Mouse (Mus musculus): ENCODE data around the gene Zdhhc3. TPM values are rescaled to one million over a fixed set of nuclear protein-coding genes. Genes with fewer than 3 reads are reported as not detected.
A peak's percentile ranks its signal among the peaks of the same experiment; 100 is the strongest.

Zdhhc3 gene
- polyA plus RNA-seq, 1 experiment from 2014 or later, result 57.9 TPM

- no peak for TF ChIP-seq CTCF (IDR thresholded peaks at IDR 0.05; ENCODE audit: low read depth)
- DNase-seq (ENCODE audit: low spot score), result no peak
- H3K4me2 ChIP-seq (ENCODE audit: low read length), result no peak overlapping the region
- H3K27me3 ChIP-seq (ENCODE audit: insufficient read depth, low read length), result no peaks in the 10 kb centered on the region
- H3K36me3 ChIP-seq (ENCODE audit: insufficient read depth, low read length), result no peaks in the 10 kb centered on the region
- H3K9ac ChIP-seq (ENCODE audit: low read depth, low read length), result no peak overlapping the region
- no peak overlapping the region for H3K27ac ChIP-seq
- no peaks in the 10 kb centered on the region for H3K4me1 ChIP-seq (replicated peaks; ENCODE audit: insufficient read depth, low read length)
- 79% methylated on average over 13 of the region's 13 CpGs for WGBS
- H3K9me3 ChIP-seq (replicated peaks; ENCODE audit: low read length), result no peaks in the 10 kb centered on the region
- no peak for ATAC-seq (replicated peaks; ENCODE audit: low FRiP score, low read depth)
- no peak overlapping the region for H3K4me3 ChIP-seq (replicated peaks; ENCODE audit: low read depth, low read length)
Measured at GRCm38 (mm10) chr9:123031496-123032246, 81.3 kb downstream of the Zdhhc3 start.

GRCm38 (mm10) chr9:123024201-123024600, 88.8 kb downstream of the Zdhhc3 start:
- H3K4me1 ChIP-seq (replicated peaks; ENCODE audit: insufficient read depth, low read length), result peaks cover 3% of the 10 kb centered on the region; the same call in 1 of the 2 replicates
- 79% methylated on average over 2 of the region's 2 CpGs for WGBS
- no peak overlapping the region for H3K27ac ChIP-seq
- H3K36me3 ChIP-seq (ENCODE audit: insufficient read depth, low read length), result no peaks in the 10 kb centered on the region
- TF ChIP-seq CTCF (IDR thresholded peaks at IDR 0.05; ENCODE audit: low read depth), result no peak
- no peak overlapping the region for H3K9ac ChIP-seq (ENCODE audit: low read depth, low read length)
- H3K4me3 ChIP-seq (replicated peaks; ENCODE audit: low read depth, low read length), result no peak overlapping the region
- H3K27me3 ChIP-seq (ENCODE audit: insufficient read depth, low read length), result no peaks in the 10 kb centered on the region
- no peak for ATAC-seq (replicated peaks; ENCODE audit: low FRiP score, low read depth)
- H3K9me3 ChIP-seq (replicated peaks; ENCODE audit: low read length), result no peaks in the 10 kb centered on the region
- no peak overlapping the region for H3K4me2 ChIP-seq (ENCODE audit: low read length)
- no peak for DNase-seq (ENCODE audit: low spot score)

- peak overlapping the region; percentile 68 for H3K4me3 ChIP-seq (replicated peaks; ENCODE audit: low read depth, low read length)
- WGBS, result 37% methylated on average over 18 of the region's 24 CpGs
- H3K27me3 ChIP-seq (ENCODE audit: insufficient read depth, low read length), result no peaks in the 10 kb centered on the region
- ATAC-seq (replicated peaks; ENCODE audit: low FRiP score, low read depth) (no peak), DNase-seq (ENCODE audit: low spot score) (peak; percentile 34)
- H3K9ac ChIP-seq (ENCODE audit: low read depth, low read length), result peak overlapping the region; percentile 80; the same call in 1 of the 2 replicates
- no peaks in the 10 kb centered on the region for H3K36me3 ChIP-seq (ENCODE audit: insufficient read depth, low read length)
- H3K9me3 ChIP-seq (replicated peaks; ENCODE audit: low read length), result no peaks in the 10 kb centered on the region
- TF ChIP-seq CTCF (IDR thresholded peaks at IDR 0.05; ENCODE audit: low read depth), result no peak
- H3K4me1 ChIP-seq (replicated peaks; ENCODE audit: insufficient read depth, low read length), result peaks cover 3% of the 10 kb centered on the region; the same call in 1 of the 2 replicates
- peak overlapping the region; percentile 77 for H3K4me2 ChIP-seq (ENCODE audit: low read length)
- H3K27ac ChIP-seq, result no peak overlapping the region
Measured at GRCm38 (mm10) chr9:123021636-123022379, 91.2 kb downstream of the Zdhhc3 start.

- H3K9me3 ChIP-seq (replicated peaks; ENCODE audit: low read length), result no peaks in the 10 kb centered on the region
- peak within 1 kb of the TSS; percentile 79 for H3K27ac ChIP-seq
- no peaks in the 10 kb centered on the region for H3K27me3 ChIP-seq (ENCODE audit: insufficient read depth, low read length)
- DNase-seq (ENCODE audit: low spot score), result peak; percentile 95
- ATAC-seq (replicated peaks; ENCODE audit: low FRiP score, low read depth), result peak; percentile 99
- H3K36me3 ChIP-seq (ENCODE audit: insufficient read depth, low read length), result 0 out of 2 replicates have a peak, but pooled peaks cover under 1% of the 10 kb centered on the region
- under 1% methylated on average over 51 of the region's 69 CpGs for WGBS
- peak within 1 kb of the TSS; percentile 80 for H3K9ac ChIP-seq (ENCODE audit: low read depth, low read length)
- no peak for TF ChIP-seq CTCF (IDR thresholded peaks at IDR 0.05; ENCODE audit: low read depth)
- peaks cover 3% of the 10 kb centered on the region; the same call in 1 of the 2 replicates for H3K4me1 ChIP-seq (replicated peaks; ENCODE audit: insufficient read depth, low read length)
- H3K4me3 ChIP-seq (replicated peaks; ENCODE audit: low read depth, low read length), result peak within 1 kb of the TSS; percentile 68
- H3K4me2 ChIP-seq (ENCODE audit: low read length), result peak within 1 kb of the TSS; percentile 77
Measured at GRCm38 (mm10) chr9:123020995-123021631, 91.9 kb downstream of the Zdhhc3 start, which contains the start of gene Tmem42. TSS of gene Tmem42 (plus strand) at chr9:123021326.

Other genes with a start within 250 kb of the Zdhhc3 start
- 33.0 and 35.0 TPM in 2 replicates for gene Zfp445, start 247.2 kb downstream of the Zdhhc3 start, polyA plus RNA-seq (2015; fragmentation: Nextera tagmentation; extraction: Ambion mirVana)
- gene Zkscan7, start 227.5 kb downstream of the Zdhhc3 start, polyA plus RNA-seq (2015; fragmentation: Nextera tagmentation; extraction: Ambion mirVana), result 3.7 and 4.3 TPM in 2 replicates
- gene Zfp105, start 190.1 kb downstream of the Zdhhc3 start, polyA plus RNA-seq (2015; fragmentation: Nextera tagmentation; extraction: Ambion mirVana), result 17.0 and 18.9 TPM in 2 replicates
- gene 1110059G10Rik, start 162.2 kb downstream of the Zdhhc3 start, polyA plus RNA-seq (2015; fragmentation: Nextera tagmentation; extraction: Ambion mirVana), result 44.0 and 47.3 TPM in 2 replicates
- gene Kif15, start 162.2 kb downstream of the Zdhhc3 start, polyA plus RNA-seq (2015; fragmentation: Nextera tagmentation; extraction: Ambion mirVana), result 18.1 and 19.5 TPM in 2 replicates
- 34.2 and 35.6 TPM in 2 replicates for gene Tmem42, start 91.9 kb downstream of the Zdhhc3 start, polyA plus RNA-seq (2015; fragmentation: Nextera tagmentation; extraction: Ambion mirVana)
- 0.36 TPM in 1 of 2 replicates, not detected in the other for gene Tgm4, start 78.5 kb downstream of the Zdhhc3 start, polyA plus RNA-seq (2015; fragmentation: Nextera tagmentation; extraction: Ambion mirVana)
- 90.9 and 91.1 TPM in 2 replicates for gene Exosc7, start within 50 bp of the Zdhhc3 start, polyA plus RNA-seq (2015; fragmentation: Nextera tagmentation; extraction: Ambion mirVana)
- gene Clec3b, start 37.7 kb upstream of the Zdhhc3 start, polyA plus RNA-seq (2015; fragmentation: Nextera tagmentation; extraction: Ambion mirVana), result 0.69 and 1.6 TPM in 2 replicates
- gene Cdcp1, start 102.8 kb upstream of the Zdhhc3 start, polyA plus RNA-seq (2015; fragmentation: Nextera tagmentation; extraction: Ambion mirVana), result 6.8 and 7.4 TPM in 2 replicates
- 8.2 and 12.2 TPM in 2 replicates for gene Tmem158, start 147.6 kb upstream of the Zdhhc3 start, polyA plus RNA-seq (2015; fragmentation: Nextera tagmentation; extraction: Ambion mirVana)

Data from kidney, postnatal 0 days (tissue).